Comparison of ENCODE assay signal across 9 mouse cellular contexts in genomic region chr2:4421757-4422156, GRCm38 (mm10).
DNase-seq lines count a peak whose midpoint lies in the region; ATAC-seq and TF ChIP-seq lines count a peak whose summit lies in the region.
"Had no signal": no experiment of that assay in that cellular context is flagged by ENCODE, and none has a peak within 500 bp of the region (broad histone marks: within the 10 kb centered on the region; RNA-seq: fewer than 3 reads in every experiment).

No protein-coding gene starts in this region.

- peaks cover 13% of the 10 kb centered on the region; the same call in 1 of the 2 replicates for H3K4me1 ChIP-seq in heart, embryonic 13.5 days
- peaks cover 9% of the 10 kb centered on the region; the same call in 1 of the 2 replicates for H3K4me1 ChIP-seq in limb, embryonic 11.5 days (ENCODE audit: control insufficient read depth, insufficient read depth, low read length)

- H3ac ChIP-seq in C2C12 (ENCODE audit: control insufficient read depth, insufficient read length, low read depth), result no peak overlapping the region

- ATAC-seq in heart, embryonic 13.5 days (ENCODE audit: extremely low read depth, insufficient number of reproducible peaks, low FRiP score, low TSS enrichment), result no peak
- no peak for ATAC-seq in limb, embryonic 11.5 days (ENCODE audit: insufficient number of reproducible peaks, low FRiP score, low TSS enrichment, low read depth)

- intact Hi-C loops in left cerebral cortex, adult 2 months (cut with DNase I), result no loop called here

- DNase-seq in R1 (ENCODE audit: low read depth, low spot score), result peak; percentile 64
- DNase-seq in limb, embryonic 11.5 days (ENCODE audit: low spot score), result peak; percentile 59
- no peak for DNase-seq in spleen, adult 12 weeks (ENCODE audit: low spot score)
- DNase-seq in layer of hippocampus, postnatal 10 days (ENCODE audit: low spot score in 2 of 2), result no peak
- DNase-seq in left cerebral cortex, adult 2 months (ENCODE audit: extremely low spot score in 1 of 2, low spot score in 2 of 2), result no peak
- DNase-seq: thymus, postnatal 4 days had no signal

- peak overlapping the region; percentile 50; the same call in 1 of the 2 replicates for H3K27ac ChIP-seq in heart, embryonic 13.5 days (replicated peaks)
- no peak overlapping the region for H3K27ac ChIP-seq in limb, embryonic 11.5 days (replicated peaks; ENCODE audit: low read depth, low read length)
- no peak overlapping the region for H3K27ac ChIP-seq in left cerebral cortex, adult 2 months
- H3K27ac ChIP-seq: liver, embryonic 14.5 days had no signal

- peaks cover 77% of the 10 kb centered on the region for H3K79me3 ChIP-seq in C2C12 (ENCODE audit: low read depth)

- H3K79me2 ChIP-seq in C2C12 (ENCODE audit: control insufficient read depth, insufficient read depth), result peaks cover 90% of the 10 kb centered on the region

- no peak overlapping the region for H3K9ac ChIP-seq in heart, embryonic 13.5 days
- no peak overlapping the region for H3K9ac ChIP-seq in limb, embryonic 11.5 days (ENCODE audit: low read length)
- H3K9ac ChIP-seq: liver, embryonic 14.5 days had no signal

- no peak overlapping the region for H3K4me3 ChIP-seq in C2C12 (ENCODE audit: insufficient read depth, poor library complexity, severe bottlenecking)
- no peak overlapping the region for H3K4me3 ChIP-seq in heart, embryonic 13.5 days
- no peak overlapping the region for H3K4me3 ChIP-seq in limb, embryonic 11.5 days (ENCODE audit: low read depth, low read length)
- no peak overlapping the region for H3K4me3 ChIP-seq in left cerebral cortex, adult 2 months

- TF ChIP-seq CTCF in C2C12 (IDR thresholded peaks at IDR 0.05; ENCODE audit: control insufficient read depth, insufficient read depth, insufficient read length), result no peak
- no peak for TF ChIP-seq CTCF in left cerebral cortex, adult 2 months (IDR thresholded peaks at IDR 0.05)

- no peaks in the 10 kb centered on the region for H3K9me3 ChIP-seq in heart, embryonic 13.5 days
- no peaks in the 10 kb centered on the region for H3K9me3 ChIP-seq in limb, embryonic 11.5 days (ENCODE audit: control insufficient read depth, low read length)

- 25% methylated on average over 2 of the region's 2 CpGs for WGBS in heart, embryonic 13.5 days
- 13% methylated on average over 2 of the region's 2 CpGs for WGBS in limb, embryonic 11.5 days

- peaks cover 39% of the 10 kb centered on the region for H3K36me3 ChIP-seq in C2C12 (ENCODE audit: control insufficient read depth, insufficient read depth)
- H3K36me3 ChIP-seq in heart, embryonic 13.5 days, result no peaks in the 10 kb centered on the region
- no peaks in the 10 kb centered on the region; the same call in 1 of the 2 replicates for H3K36me3 ChIP-seq in limb, embryonic 11.5 days (ENCODE audit: control insufficient read depth, insufficient read depth, low read length)

- H3K27me3 ChIP-seq in C2C12 (ENCODE audit: control insufficient read depth, insufficient read depth, insufficient read length), result no peaks in the 10 kb centered on the region
- H3K27me3 ChIP-seq in heart, embryonic 13.5 days (replicated peaks), result no peaks in the 10 kb centered on the region
- no peaks in the 10 kb centered on the region for H3K27me3 ChIP-seq in limb, embryonic 11.5 days (ENCODE audit: control insufficient read depth, insufficient read depth, low read length)

- H3K4me2 ChIP-seq in heart, embryonic 13.5 days, result no peak overlapping the region
- no peak overlapping the region for H3K4me2 ChIP-seq in limb, embryonic 11.5 days (ENCODE audit: low read depth, severe bottlenecking)

TF ChIP-seq in C2C12, 6 proteins besides CTCF, POLR2A, EP300 and RAD21:
- TF ChIP-seq MYOD1 (IDR thresholded peaks at IDR 0.05; ENCODE audit: control insufficient read depth, insufficient read length, low read depth) (no peak), USF1 (IDR thresholded peaks at IDR 0.05; ENCODE audit: low read depth) (no peak), FOSL1 (IDR thresholded peaks at IDR 0.05; ENCODE audit: insufficient read depth, low read length, poor library complexity, severe bottlenecking) (peak; percentile 32), CEBPB (IDR thresholded peaks at IDR 0.05; ENCODE audit: low read depth) (peak; percentile 68), MAX (IDR thresholded peaks at IDR 0.05) (no peak)

Comparison
In these comparisons a context has a peak if more than half of its experiments do, and no peak if none do; other contexts are left out.
1. DNase-seq: peak in R1 (single experiment) and limb, embryonic 11.5 days (single experiment); none in spleen, adult 12 weeks (single experiment), layer of hippocampus, postnatal 10 days (0 of 2) and left cerebral cortex, adult 2 months (0 of 2).